Mouse (Mus musculus) erythroid progenitor cell, adult 5-6 weeks (primary cell): ENCODE measurements around the gene Chst5. TPM values are rescaled to one million over a fixed set of nuclear protein-coding genes. Genes with fewer than 3 reads are reported as not detected.
A peak's percentile ranks its signal among the peaks of the same experiment; 100 is the strongest.
"Not testable (repeated sequence)": the region's sequence is repeated elsewhere in the genome, so short reads cannot be mapped to it uniquely, and the experiment has no call there.

Experiments
- ATAC-seq: replicated peaks from 2 replicates; pipeline ENCODE4 v1.8.0; 2016; ENCODE audit warnings: moderate number of reproducible peaks, mild to moderate bottlenecking, moderate TSS enrichment, inconsistent platforms; ENCODE audit not compliant: poor library complexity, low FRiP score, severe bottlenecking
- total RNA-seq, 2 experiments: library from RNA; stranded (forward) in 1 of 2; stranded (reverse) in 1 of 2; fragments of 150-400 nt in 1 of 2; fragments of 186-747, 209-891 nt in 1 of 2; gene quantifications; 2 replicates each; pipeline versions ENCODE4 v1.2.3 to v1.2.4; 2015 to 2017; ENCODE audit warnings: low replicate concordance in 2 of 2

The Chst5 gene
- total RNA-seq (2015; ENCODE audit: low replicate concordance) (not detected in 2 replicates), total RNA-seq (2017; ENCODE audit: low replicate concordance) (not detected in 2 replicates)

- ATAC-seq, result no peak
Observed at GRCm38 (mm10) chr8:111909621-111910450, at the start of gene Chst5. Chst5 (minus strand) TSS chr8:111910447.

GRCm38 (mm10) chr8:111957231-111957630, 47.0 kb upstream of the Chst5 start:
- no peak for ATAC-seq

GRCm38 (mm10) chr8:111955879-111956278, 45.6 kb upstream of the Chst5 start:
- ATAC-seq, result no peak

GRCm38 (mm10) chr8:111954844-111955594, 44.8 kb upstream of the Chst5 start:
- no peak for ATAC-seq

GRCm38 (mm10) chr8:111951936-111952335, 41.7 kb upstream of the Chst5 start:
- no peak for ATAC-seq

GRCm38 (mm10) chr8:111951317-111951716, 41.1 kb upstream of the Chst5 start:
- no peak for ATAC-seq

GRCm38 (mm10) chr8:111950846-111951245, 40.6 kb upstream of the Chst5 start:
- no peak for ATAC-seq

- ATAC-seq, result no peak
Observed at GRCm38 (mm10) chr8:111947954-111948353, 37.7 kb upstream of the Chst5 start.

- no peak for ATAC-seq
Observed at GRCm38 (mm10) chr8:111947144-111947543, 36.9 kb upstream of the Chst5 start.

GRCm38 (mm10) chr8:111943544-111943943, 33.3 kb upstream of the Chst5 start:
- ATAC-seq, result no peak

- ATAC-seq, result peak; percentile 35
Observed at GRCm38 (mm10) chr8:111941101-111941454, 30.8 kb upstream of the Chst5 start.

GRCm38 (mm10) chr8:111940171-111941100, 30.2 kb upstream of the Chst5 start, which contains the start of gene Gabarapl2:
Gabarapl2 (plus strand) TSS chr8:111940703.
- peak; percentile 92 for ATAC-seq

GRCm38 (mm10) chr8:111939516-111940142, 29.4 kb upstream of the Chst5 start:
- peak; percentile 93 for ATAC-seq

- ATAC-seq, result not testable (repeated sequence)
Observed at GRCm38 (mm10) chr8:111938076-111938985, 28.1 kb upstream of the Chst5 start.

- no peak for ATAC-seq
Observed at GRCm38 (mm10) chr8:111937184-111937583, 26.9 kb upstream of the Chst5 start.

- no peak for ATAC-seq
Observed at GRCm38 (mm10) chr8:111934201-111934600, 24.0 kb upstream of the Chst5 start.

- ATAC-seq, result peak; percentile 89
Observed at GRCm38 (mm10) chr8:111933348-111934076, 23.3 kb upstream of the Chst5 start, which contains the start of gene Tmem231. Tmem231 (minus strand) TSS chr8:111933881.
